Mouse (Mus musculus) MEL (cell line): ENCODE measurements around the gene 1600002K03Rik. TPM values are rescaled to one million over a fixed set of nuclear protein-coding genes. Genes with fewer than 3 reads are reported as not detected.
A peak's percentile ranks its signal among the peaks of the same experiment; 100 is the strongest.
"Not testable (repeated sequence)": the region's sequence is repeated elsewhere in the genome, so short reads cannot be mapped to it uniquely, and the experiment has no call there.

Source experiments
- DNase-seq: peaks from one replicate; pipeline ENCODE4 v3.0.0; 2011; ENCODE audit warnings: low read depth, low spot score
- H3K27ac ChIP-seq: 2 replicates; pipeline ENCODE4 v1.5.1; 2012; ENCODE audit warnings: low read depth, mild to moderate bottlenecking, control low read depth, low read length, moderate library complexity; ENCODE audit not compliant: control insufficient read depth
- H3K27me3 ChIP-seq, 2 experiments: fragments of 150-350 bp in 1 of 2; sonication (generic) in 1 of 2; 2 replicates each; pipeline ENCODE4 v1.6.1; 2012; ENCODE audit warnings: low read length in 2 of 2, mild to moderate bottlenecking in 2 of 2, improper control_type of control experiment in 1 of 2, moderate library complexity in 1 of 2; ENCODE audit not compliant: insufficient read depth in 2 of 2, control insufficient read depth in 1 of 2
- H3K36me3 ChIP-seq, 2 experiments: 2 replicates each; pipeline ENCODE4 v1.6.1; 2012 to 2014; ENCODE audit warnings: low read length in 2 of 2, improper control_type of control experiment in 1 of 2, inconsistent platforms in 1 of 2, mild to moderate bottlenecking in 1 of 2; ENCODE audit not compliant: insufficient read depth in 2 of 2, control insufficient read depth in 1 of 2
- H3K4me1 ChIP-seq, 2 experiments: fragments of 150-350 bp in 1 of 2; sonication (generic) in 1 of 2; 2 replicates each; pipeline ENCODE4 v1.6.1; 2012; ENCODE audit warnings: low read length in 2 of 2, improper control_type of control experiment in 1 of 2, mild to moderate bottlenecking in 1 of 2; ENCODE audit not compliant: insufficient read depth in 2 of 2, control insufficient read depth in 1 of 2
- H3K4me3 ChIP-seq, 2 experiments: fragments of 150-350 bp in 1 of 2; sonication (generic) in 1 of 2; 2 replicates each; pipeline ENCODE4 v1.5.1; 2012; ENCODE audit warnings: low read depth in 2 of 2, low read length in 2 of 2, mild to moderate bottlenecking in 2 of 2, moderate library complexity in 2 of 2, control low read depth in 1 of 2, improper control_type of control experiment in 1 of 2; ENCODE audit not compliant: control insufficient read depth in 1 of 2, insufficient read depth in 1 of 2
- H3K79me2 ChIP-seq: 2 replicates; pipeline ENCODE4 v1.6.1; 2012; ENCODE audit warnings: mild to moderate bottlenecking, low read length, moderate library complexity; ENCODE audit not compliant: control insufficient read depth, poor library complexity, insufficient read depth
- H3K9ac ChIP-seq: 2 replicates; pipeline ENCODE4 v1.6.1; 2012; ENCODE audit warnings: low read depth, mild to moderate bottlenecking, control low read depth, low read length, moderate library complexity; ENCODE audit not compliant: control insufficient read depth, poor library complexity, severe bottlenecking
- H3K9me3 ChIP-seq: fragments of 150-350 bp; sonication (generic); replicated peaks from 2 replicates; pipeline ENCODE4 v1.6.1; 2012; ENCODE audit warnings: mild to moderate bottlenecking, low read length, improper control_type of control experiment, moderate library complexity; ENCODE audit not compliant: insufficient read depth
- BHLHE40 ChIP-seq: IDR thresholded peaks from 2 replicates; pipeline ENCODE4 v1.6.1; 2012; ENCODE audit warnings: low read depth, mild to moderate bottlenecking, inconsistent platforms, low read length, improper control_type of control experiment, borderline replicate concordance
- CHD1 ChIP-seq: IDR thresholded peaks from 2 replicates; pipeline ENCODE4 v1.6.1; 2012; ENCODE audit warnings: low read depth, mild to moderate bottlenecking, inconsistent platforms, low read length, improper control_type of control experiment
- CHD2 ChIP-seq: IDR thresholded peaks from 2 replicates; pipeline ENCODE4 v1.6.1; 2011; ENCODE audit warnings: low read length, improper control_type of control experiment
- CTCF ChIP-seq, 3 experiments: IDR thresholded peaks in 2 of 3; conservative IDR thresholded peaks in 1 of 3; 2 replicates each; pipeline ENCODE4 v1.5.1; 2011 to 2012; ENCODE audit warnings: low read length in 3 of 3, low read depth in 2 of 3, mild to moderate bottlenecking in 2 of 3, improper control_type of control experiment in 1 of 3, inconsistent platforms in 1 of 3, mixed read lengths in 1 of 3, moderate library complexity in 1 of 3; ENCODE audit not compliant: control insufficient read depth in 1 of 3, insufficient read depth in 1 of 3, poor library complexity in 1 of 3, severe bottlenecking in 1 of 3
- ELF1 ChIP-seq: IDR thresholded peaks from 2 replicates; pipeline ENCODE4 v1.6.1; 2014; ENCODE audit warnings: low read depth, mild to moderate bottlenecking, inconsistent platforms, low read length, improper control_type of control experiment, moderate library complexity
- ETS1 ChIP-seq: IDR thresholded peaks from 2 replicates; pipeline ENCODE4 v1.6.1; 2012; ENCODE audit warnings: low read depth, mild to moderate bottlenecking, inconsistent platforms, low read length, improper control_type of control experiment, moderate library complexity
- GABPA ChIP-seq: IDR thresholded peaks from 2 replicates; pipeline ENCODE4 v1.6.1; 2012; ENCODE audit warnings: low read depth, mild to moderate bottlenecking, inconsistent platforms, low read length, improper control_type of control experiment, moderate library complexity
- GATA1 ChIP-seq: IDR thresholded peaks from 2 replicates; pipeline ENCODE4 v1.6.1; 2011; ENCODE audit warnings: low read depth, low read length, improper control_type of control experiment
- HCFC1 ChIP-seq: IDR thresholded peaks from 2 replicates; pipeline ENCODE4 v1.6.1; 2012; ENCODE audit warnings: low read depth, mild to moderate bottlenecking, inconsistent platforms, low read length, improper control_type of control experiment, moderate library complexity
- JUND ChIP-seq: IDR thresholded peaks from 2 replicates; pipeline ENCODE4 v1.6.1; 2011; ENCODE audit warnings: low read depth, mild to moderate bottlenecking, improper control_type of control experiment, low read length
- KAT2A ChIP-seq: conservative IDR thresholded peaks from 2 replicates; pipeline ENCODE4 v1.6.1; 2012; ENCODE audit warnings: low read depth, low read length, improper control_type of control experiment, inconsistent platforms
- MAFK ChIP-seq: IDR thresholded peaks from 2 replicates; pipeline ENCODE4 v1.6.1; 2011; ENCODE audit warnings: low read depth, mild to moderate bottlenecking, low read length, improper control_type of control experiment, borderline replicate concordance
- MAX ChIP-seq: IDR thresholded peaks from 2 replicates; pipeline ENCODE4 v1.6.1; 2011; ENCODE audit warnings: low read length, improper control_type of control experiment
- MAZ ChIP-seq: IDR thresholded peaks from 2 replicates; pipeline ENCODE4 v1.6.1; 2012; ENCODE audit warnings: low read depth, mild to moderate bottlenecking, inconsistent platforms, low read length, improper control_type of control experiment
- MEF2A ChIP-seq: IDR thresholded peaks from 2 replicates; pipeline ENCODE4 v1.6.1; 2014; ENCODE audit warnings: low read depth, mild to moderate bottlenecking, inconsistent platforms, low read length, improper control_type of control experiment; ENCODE audit not compliant: poor library complexity, insufficient replicate concordance, severe bottlenecking; ENCODE audit errors: extremely low read depth
- MXI1 ChIP-seq: IDR thresholded peaks from 2 replicates; pipeline ENCODE4 v1.6.1; 2011; ENCODE audit warnings: mild to moderate bottlenecking, low read depth, low read length, improper control_type of control experiment
- MYB ChIP-seq: IDR thresholded peaks from 2 replicates; pipeline ENCODE4 v1.6.1; 2011; ENCODE audit warnings: mild to moderate bottlenecking, low read depth, low read length, improper control_type of control experiment
- MYC ChIP-seq: IDR thresholded peaks from 2 replicates; pipeline ENCODE4 v1.6.1; 2011; ENCODE audit warnings: low read depth, mild to moderate bottlenecking, low read length, improper control_type of control experiment, moderate library complexity
- NELFE ChIP-seq: IDR thresholded peaks from 2 replicates; pipeline ENCODE4 v1.6.1; 2011; ENCODE audit warnings: low read depth, low read length, improper control_type of control experiment
- NRF1 ChIP-seq: IDR thresholded peaks from 2 replicates; pipeline ENCODE4 v1.6.1; 2014; ENCODE audit warnings: low read depth, mild to moderate bottlenecking, inconsistent platforms, low read length, improper control_type of control experiment, moderate library complexity; ENCODE audit not compliant: poor library complexity, insufficient read depth, severe bottlenecking
- POLR2A ChIP-seq, 2 experiments: IDR thresholded peaks; 2 replicates each; pipeline ENCODE4 v1.6.1; 2011 to 2012; ENCODE audit warnings: low read length in 2 of 2, mild to moderate bottlenecking in 2 of 2, control low read depth in 1 of 2, improper control_type of control experiment in 1 of 2, low read depth in 1 of 2, moderate library complexity in 1 of 2; ENCODE audit not compliant: control insufficient read depth in 1 of 2, insufficient read depth in 1 of 2, poor library complexity in 1 of 2
- POLR2AphosphoS2 ChIP-seq: IDR thresholded peaks from 2 replicates; pipeline ENCODE4 v1.6.1; 2011; ENCODE audit warnings: low read length, improper control_type of control experiment
- POLR2AphosphoS5 ChIP-seq: IDR thresholded peaks from 2 replicates; pipeline ENCODE4 v1.6.1; 2012; ENCODE audit warnings: low read depth, borderline replicate concordance, mild to moderate bottlenecking, inconsistent platforms, low read length, moderate library complexity, mixed read lengths
- RCOR1 ChIP-seq: IDR thresholded peaks from 2 replicates; pipeline ENCODE4 v1.6.1; 2012; ENCODE audit warnings: low read depth, mild to moderate bottlenecking, inconsistent platforms, low read length, improper control_type of control experiment
- SMC3 ChIP-seq: IDR thresholded peaks from 2 replicates; pipeline ENCODE4 v1.6.1; 2011; ENCODE audit warnings: low read depth, low read length, improper control_type of control experiment
- TAL1 ChIP-seq: IDR thresholded peaks from 2 replicates; pipeline ENCODE4 v1.6.1; 2012; ENCODE audit warnings: mild to moderate bottlenecking, inconsistent platforms, low read length, moderate library complexity, mixed read lengths
- TBP ChIP-seq: IDR thresholded peaks from 2 replicates; pipeline ENCODE4 v1.8.0; 2011; ENCODE audit warnings: low read depth, low read length, improper control_type of control experiment
- UBTF ChIP-seq: IDR thresholded peaks from 2 replicates; pipeline ENCODE4 v1.6.1; 2012; ENCODE audit warnings: low read depth, mild to moderate bottlenecking, inconsistent platforms, low read length, improper control_type of control experiment, moderate library complexity, borderline replicate concordance; ENCODE audit not compliant: insufficient read depth
- USF1 ChIP-seq: IDR thresholded peaks from 2 replicates; pipeline ENCODE4 v1.6.1; 2014; ENCODE audit warnings: low read depth, mild to moderate bottlenecking, inconsistent platforms, low read length, improper control_type of control experiment, moderate library complexity
- USF2 ChIP-seq, 2 experiments: IDR thresholded peaks; 2 replicates each; pipeline ENCODE4 v1.6.1; 2011 to 2012; ENCODE audit warnings: improper control_type of control experiment in 2 of 2, low read length in 2 of 2, borderline replicate concordance in 1 of 2, inconsistent platforms in 1 of 2, low read depth in 1 of 2, mild to moderate bottlenecking in 1 of 2; ENCODE audit not compliant: insufficient read depth in 1 of 2
- ZC3H11A ChIP-seq: IDR thresholded peaks from 2 replicates; pipeline ENCODE4 v1.6.1; 2012; ENCODE audit warnings: low read depth, mild to moderate bottlenecking, inconsistent platforms, low read length, improper control_type of control experiment
- ZKSCAN1 ChIP-seq: IDR thresholded peaks from 2 replicates; pipeline ENCODE4 v1.6.1; 2012; ENCODE audit warnings: low read depth, mild to moderate bottlenecking, inconsistent platforms, low read length, improper control_type of control experiment, moderate library complexity
- ZNF384 ChIP-seq: IDR thresholded peaks from 2 replicates; pipeline ENCODE4 v1.6.1; 2012; ENCODE audit warnings: low read depth, mild to moderate bottlenecking, inconsistent platforms, low read length, improper control_type of control experiment
- polyA plus RNA-seq, 2 experiments: library from polyadenylated mRNA; stranded (reverse) in 1 of 2; unstranded in 1 of 2; fragments of >175 nt in 1 of 2; fragments of >200 nt in 1 of 2; gene quantifications; 2 replicates each; pipeline versions ENCODE4 v1.2.1 to v1.2.4; 2012; ENCODE audit warnings: low replicate concordance in 2 of 2, low read depth in 1 of 2; ENCODE audit not compliant: insufficient read length in 2 of 2, insufficient read depth in 1 of 2, missing spikeins in 1 of 2
- total RNA-seq: library from RNA; depleted of rRNA; stranded (reverse); fragments of 300-350 nt; gene quantifications from 2 replicates; pipeline ENCODE4 v1.2.3, GENCODE M21; 2012

The 1600002K03Rik gene
- total and polyA plus RNA-seq, 3 experiments: 11.4 to 16.9 TPM; not detected in 1

DNA sequence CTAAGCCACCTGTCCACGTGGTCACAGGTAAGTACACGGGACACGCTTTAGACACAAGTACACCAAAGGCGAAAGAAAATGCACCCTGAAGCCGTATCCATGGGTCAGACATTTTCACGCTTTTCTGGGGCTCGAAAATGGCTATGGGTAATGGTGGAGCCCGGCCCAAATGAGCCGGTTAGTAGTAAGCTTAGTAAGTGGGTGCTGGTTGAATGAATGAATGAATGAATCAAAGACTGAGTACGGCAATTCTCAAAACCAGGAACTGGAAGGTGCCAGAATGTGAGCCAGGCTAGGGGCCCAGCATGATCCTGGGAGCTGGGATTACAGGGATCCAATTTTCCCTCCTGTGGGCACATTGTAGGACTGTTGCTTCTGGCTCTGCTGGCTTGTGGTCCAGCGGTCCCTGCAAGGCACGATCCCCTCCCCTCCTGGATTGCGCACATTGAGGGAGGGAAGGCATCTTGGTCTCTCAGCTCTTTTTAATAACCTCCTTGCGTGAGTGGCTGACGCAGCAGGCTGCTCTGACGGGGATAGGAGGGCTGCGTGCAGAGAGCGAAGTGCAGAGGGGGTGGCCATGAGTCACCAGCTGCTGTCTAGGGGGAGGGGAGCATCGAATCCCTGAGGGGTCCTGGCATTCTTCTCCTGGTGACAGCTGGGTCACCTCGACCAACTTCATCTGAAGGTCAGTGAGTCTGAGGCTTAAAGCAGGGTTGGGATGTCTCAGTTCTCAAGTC lies 7.2 kb upstream of the 1600002K03Rik start, which contains the start of gene Cirbp:
TSS of gene Cirbp (plus strand) at position 594 of the 737 bp plus-strand sequence.
- H3K4me1 ChIP-seq: peaks cover 4 to 29% of the 10 kb centered on the region in 2 experiments

DNA sequence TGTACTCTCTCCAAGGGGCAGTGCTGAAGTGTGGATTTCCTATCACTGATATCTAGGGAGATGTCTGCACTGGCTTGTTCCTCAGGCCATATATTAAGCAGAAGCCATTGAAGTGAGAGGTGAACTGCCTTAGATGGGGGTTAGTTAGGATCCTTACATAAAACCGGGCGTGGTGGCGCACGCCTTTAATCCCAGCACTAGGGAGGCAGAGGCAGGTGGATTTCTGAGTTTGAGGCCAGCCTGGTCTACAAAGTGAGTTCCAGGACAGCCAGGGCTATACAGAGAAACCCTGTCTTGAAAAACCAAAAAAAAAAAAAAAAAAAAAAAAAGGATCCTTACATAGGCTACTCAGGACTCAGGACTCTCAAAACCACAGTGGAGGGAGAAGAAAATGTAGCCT lies 6.6 kb upstream of the 1600002K03Rik start:
- Histone ChIP-seq H3K27ac (peak overlapping the region; percentile 72), H3K9ac (peak overlapping the region; percentile 44), H3K4me3 (peak overlapping the region; percentile 52 to 57), H3K36me3 (peaks cover 0 to 12% of the 10 kb centered on the region in 2 experiments; a peak in 2 of 4 replicates), H3K4me1 (peaks cover 4 to 28% of the 10 kb centered on the region in 2 experiments)
- DNase-seq, H3K9me3 ChIP-seq, H3K27me3 ChIP-seq, H3K79me2 ChIP-seq: not testable (repeated sequence)
- TF ChIP-seq MYC (0 out of 2 replicates have a peak, but pooled peaks have one; percentile 14), ZNF384 (peak; percentile 44; the same call in 1 of the 2 replicates)

More for the DNA sequence above, 7.2 kb upstream of the 1600002K03Rik start, which contains the start of gene Cirbp:
- peak; percentile 92 for DNase-seq
- H3K4me3 ChIP-seq: peak within 1 kb of the TSS; percentile 52 to 58
- peaks cover 0 to 12% of the 10 kb centered on the region in 2 experiments; a peak in 2 of 4 replicates for H3K36me3 ChIP-seq
- no peaks in the 10 kb centered on the region for H3K27me3 ChIP-seq
- peak within 1 kb of the TSS; percentile 79 for H3K27ac ChIP-seq
- H3K79me2 ChIP-seq: peaks cover 8% of the 10 kb centered on the region; the same call in 1 of the 2 replicates
- H3K9me3 ChIP-seq: no peaks in the 10 kb centered on the region
- no peak for TF ChIP-seq ZC3H11A
- TF ChIP-seq UBTF: no peak
- TF ChIP-seq JUND: no peak
- TF ChIP-seq BHLHE40: no peak
- TF ChIP-seq KAT2A: no peak
- TF ChIP-seq TAL1: no peak
- TF ChIP-seq MXI1: peak; percentile 13; the same call in 1 of the 2 replicates
- TF ChIP-seq POLR2A (IDR thresholded peaks at IDR 0.05; ENCODE audit: control insufficient read depth in 1 of 2, insufficient read depth in 1 of 2, low read depth in 1 of 2, low read length in 2 of 2, poor library complexity in 1 of 2): peak; percentile 4 to 64; a peak in 2 of 4 replicates
- peak; percentile 80; the same call in 1 of the 2 replicates for TF ChIP-seq MAZ
- no peak for TF ChIP-seq CHD1
- TF ChIP-seq POLR2AphosphoS2: no peak
- no peak for TF ChIP-seq CHD2
- TF ChIP-seq GATA1: no peak
- no peak for TF ChIP-seq HCFC1
- no peak for TF ChIP-seq NELFE
- TF ChIP-seq MAX: peak; percentile 37
- TF ChIP-seq USF1: peak; percentile 45; the same call in 1 of the 2 replicates
- peak; percentile 19; the same call in 1 of the 2 replicates for TF ChIP-seq NRF1
- no peak for TF ChIP-seq CTCF (IDR thresholded peaks at IDR 0.05 in 2 of 3, conservative IDR thresholded peaks at IDR 0.05 in 1 of 3; ENCODE audit: control insufficient read depth in 1 of 3, insufficient read depth in 1 of 3, low read depth in 2 of 3, low read length in 3 of 3, poor library complexity in 1 of 3, severe bottlenecking in 1 of 3)
- TF ChIP-seq ZKSCAN1: no peak
- TF ChIP-seq MEF2A: no peak
- TF ChIP-seq RCOR1: no peak
- TF ChIP-seq POLR2AphosphoS5: no peak
- no peak for TF ChIP-seq ELF1
- TF ChIP-seq SMC3: no peak
- no peak for TF ChIP-seq MAFK
- peak; percentile 51; the same call in 1 of the 2 replicates for TF ChIP-seq ETS1
- peak; percentile 79 for TF ChIP-seq TBP
- TF ChIP-seq GABPA: no peak
- no peak for TF ChIP-seq MYB
- TF ChIP-seq USF2 (IDR thresholded peaks at IDR 0.05; ENCODE audit: borderline replicate concordance in 1 of 2, insufficient read depth in 1 of 2, low read depth in 1 of 2, low read length in 2 of 2): no peak
- H3K9ac ChIP-seq: peak within 1 kb of the TSS; percentile 66
